Mouse (Mus musculus) hindbrain, embryonic 16.5 days (tissue): ENCODE measurements around the gene Arid5b. TPM values are rescaled to one million over a fixed set of nuclear protein-coding genes. Genes with fewer than 3 reads are reported as not detected.

Source experiments
- ATAC-seq: fragments of 200-750 bp; cut with Nextera tagmentation; 2 replicates; pipeline ENCODE4 v1.8.0; 2017; ENCODE audit warnings: moderate TSS enrichment, moderate library complexity
- H3K27ac ChIP-seq: fragments of 300-500 bp; sonication (generic); 2 replicates; pipeline ENCODE4 v1.5.1; 2014; ENCODE audit warnings: low read depth, mild to moderate bottlenecking, control low read depth, low read length, moderate library complexity
- H3K27me3 ChIP-seq: fragments of 300-500 bp; sonication (generic); replicated peaks from 2 replicates; pipeline ENCODE4 v1.6.1; 2014; ENCODE audit warnings: low read length; ENCODE audit not compliant: control insufficient read depth, insufficient read depth
- H3K36me3 ChIP-seq: fragments of 300-500 bp; sonication (generic); 2 replicates; pipeline ENCODE4 v1.6.1; 2014; ENCODE audit warnings: mild to moderate bottlenecking, low read length, moderate library complexity, mixed read lengths; ENCODE audit not compliant: control insufficient read depth, insufficient read depth
- H3K4me1 ChIP-seq: fragments of 300-500 bp; sonication (generic); 2 replicates; pipeline ENCODE4 v1.6.1; 2014; ENCODE audit warnings: low read depth, low read length; ENCODE audit not compliant: control insufficient read depth, insufficient read depth
- H3K4me2 ChIP-seq: fragments of 300-500 bp; sonication (generic); 2 replicates; pipeline ENCODE4 v1.6.1; 2014; ENCODE audit warnings: mild to moderate bottlenecking, low read length, control low read depth, moderate library complexity
- H3K4me3 ChIP-seq: fragments of 300-500 bp; sonication (generic); 2 replicates; pipeline ENCODE4 v1.5.1; 2014; ENCODE audit warnings: mild to moderate bottlenecking, low read length, control low read depth, moderate library complexity
- H3K9ac ChIP-seq: fragments of 300-500 bp; sonication (generic); 2 replicates; pipeline ENCODE4 v1.6.1; 2014; ENCODE audit warnings: low read depth, mild to moderate bottlenecking, control low read depth, low read length, moderate library complexity
- H3K9me3 ChIP-seq: fragments of 300-500 bp; sonication (generic); 2 replicates; pipeline ENCODE4 v1.6.1; 2014; ENCODE audit warnings: mild to moderate bottlenecking, low read length, moderate library complexity; ENCODE audit not compliant: control insufficient read depth
- WGBS: fragments of 180-500 bp; shearing (Covaris S2); extraction: QIAGEN DNeasy Blood & Tissue Kit; methylation state at CpG from one replicate; pipeline ENCODE4 v1.1.7; 2014; 5-methylcytosine and 5-hydroxymethylcytosine counted together
- polyA plus RNA-seq: library from polyadenylated mRNA; unstranded; fragments of >200 nt; fragmentation: Nextera tagmentation; extraction: Ambion mirVana; gene quantifications from 2 replicates; pipeline ENCODE4 v1.2.1, GENCODE M21; 2015

The Arid5b gene
- polyA plus RNA-seq, 1 experiment from 2014 or later, result 16.6 TPM

DNA sequence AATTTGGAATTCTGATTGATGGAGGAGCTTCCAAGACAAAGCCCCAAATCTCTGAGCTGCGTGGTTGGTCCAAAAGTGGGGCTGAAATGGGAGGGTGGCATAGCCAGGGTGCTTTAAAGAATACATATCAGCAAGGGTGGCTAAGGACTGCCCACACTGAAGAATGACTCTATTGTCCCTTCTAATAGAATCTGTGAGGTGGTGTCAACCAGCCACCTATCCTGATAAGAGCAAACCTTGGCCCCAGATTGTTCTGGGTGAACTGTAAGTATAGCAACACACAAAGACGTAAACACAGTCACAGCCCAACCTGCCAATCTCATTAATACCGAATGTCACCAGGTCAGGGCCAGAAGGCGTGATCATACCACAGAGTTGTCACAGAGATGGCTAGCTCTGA is 111.4 kb downstream of the Arid5b start:
- no peak overlapping the region for H3K4me3 ChIP-seq
- H3K9me3 ChIP-seq, result no peaks in the 10 kb centered on the region
- 57% methylated on average over 4 of the region's 4 CpGs for WGBS
- H3K9ac ChIP-seq, result no peak overlapping the region
- H3K27me3 ChIP-seq, result no peaks in the 10 kb centered on the region
- no peak for ATAC-seq
- H3K4me2 ChIP-seq, result no peak overlapping the region
- peaks cover 12% of the 10 kb centered on the region for H3K4me1 ChIP-seq
- no peak overlapping the region for H3K27ac ChIP-seq
- no peaks in the 10 kb centered on the region for H3K36me3 ChIP-seq

DNA sequence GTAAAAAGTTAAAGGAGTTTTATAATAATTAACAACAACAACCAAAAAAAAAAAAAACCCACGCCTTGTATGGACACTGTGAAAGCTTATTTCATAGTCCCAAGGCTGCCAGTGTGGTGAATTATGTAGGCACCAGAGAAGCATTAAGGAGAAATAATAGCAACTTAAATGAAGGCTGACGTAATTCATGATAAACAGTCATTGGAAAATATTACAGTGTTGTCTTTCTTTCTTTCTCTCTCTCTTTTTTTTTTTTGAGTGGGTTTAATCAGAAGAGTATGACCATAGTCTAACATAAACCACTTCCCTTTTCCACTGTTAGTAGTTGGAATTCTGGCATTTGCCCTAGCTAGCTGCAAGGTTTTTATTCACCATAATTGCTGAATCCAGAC is 111.8 kb downstream of the Arid5b start:
- no peak for ATAC-seq
- Histone ChIP-seq H3K4me2 (no peak overlapping the region), H3K27ac (no peak overlapping the region), H3K4me1 (peaks cover 12% of the 10 kb centered on the region), H3K27me3 (no peaks in the 10 kb centered on the region), H3K36me3 (no peaks in the 10 kb centered on the region), H3K9me3 (no peaks in the 10 kb centered on the region), H3K9ac (no peak overlapping the region), H3K4me3 (no peak overlapping the region)
- WGBS, result 73% methylated on average over 2 of the region's 2 CpGs

GRCm38 (mm10) chr10:68165709-68166694 is 112.5 kb downstream of the Arid5b start:
- peaks cover 12% of the 10 kb centered on the region for H3K4me1 ChIP-seq
- no peak overlapping the region for H3K4me2 ChIP-seq
- H3K27ac ChIP-seq, result peak overlapping the region; percentile 42; the same call in 1 of the 2 replicates
- no peaks in the 10 kb centered on the region for H3K9me3 ChIP-seq
- no peaks in the 10 kb centered on the region for H3K27me3 ChIP-seq
- no peak overlapping the region for H3K9ac ChIP-seq
- H3K4me3 ChIP-seq, result no peak overlapping the region
- WGBS, result 48% methylated on average over 10 of the region's 10 CpGs
- no peak for ATAC-seq
- no peaks in the 10 kb centered on the region for H3K36me3 ChIP-seq

GRCm38 (mm10) chr10:68164723-68165706 is 113.5 kb downstream of the Arid5b start:
- WGBS, result 64% methylated on average over 8 of the region's 8 CpGs
- Histone ChIP-seq H3K4me2 (no peak overlapping the region), H3K27ac (no peak overlapping the region; the same call in 1 of the 2 replicates), H3K9me3 (no peaks in the 10 kb centered on the region), H3K9ac (no peak overlapping the region), H3K36me3 (no peaks in the 10 kb centered on the region), H3K4me1 (peaks cover 12% of the 10 kb centered on the region), H3K27me3 (no peaks in the 10 kb centered on the region), H3K4me3 (no peak overlapping the region)
- ATAC-seq, result no peak

GRCm38 (mm10) chr10:68164137-68164536 is 114.4 kb downstream of the Arid5b start:
- 93% methylated on average over 2 of the region's 2 CpGs for WGBS
- H3K27me3 ChIP-seq, result no peaks in the 10 kb centered on the region
- H3K9me3 ChIP-seq, result no peaks in the 10 kb centered on the region
- H3K4me2 ChIP-seq, result no peak overlapping the region
- H3K9ac ChIP-seq, result no peak overlapping the region
- no peak for ATAC-seq
- peaks cover 12% of the 10 kb centered on the region for H3K4me1 ChIP-seq
- H3K27ac ChIP-seq, result no peak overlapping the region
- no peaks in the 10 kb centered on the region for H3K36me3 ChIP-seq
- H3K4me3 ChIP-seq, result no peak overlapping the region

DNA sequence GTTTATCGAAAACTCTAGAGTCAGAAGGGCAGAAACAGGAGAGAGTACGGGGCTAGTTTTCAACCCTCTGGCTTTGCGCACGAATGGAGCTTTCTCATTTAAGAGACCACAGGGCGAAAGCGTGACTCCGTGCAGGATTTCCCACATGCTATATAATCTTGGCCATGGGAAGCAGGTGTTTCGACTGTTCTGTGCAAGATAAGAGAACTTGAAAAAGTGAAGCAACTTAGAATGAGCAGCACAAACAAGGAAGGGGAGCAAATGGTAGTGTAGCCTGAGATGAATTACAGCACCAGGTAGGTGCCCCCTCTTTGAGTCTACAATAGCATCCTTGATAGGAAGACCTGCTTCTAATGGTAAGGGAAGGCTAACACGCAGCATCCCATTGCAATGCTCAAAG is 118.8 kb downstream of the Arid5b start:
- Histone ChIP-seq H3K4me2 (no peak overlapping the region), H3K9ac (no peak overlapping the region), H3K4me1 (0 out of 2 replicates have a peak, but pooled peaks cover 3% of the 10 kb centered on the region), H3K27me3 (no peaks in the 10 kb centered on the region), H3K9me3 (no peaks in the 10 kb centered on the region), H3K4me3 (no peak overlapping the region), H3K27ac (no peak overlapping the region), H3K36me3 (no peaks in the 10 kb centered on the region)
- 95% methylated on average over 9 of the region's 9 CpGs for WGBS
- no peak for ATAC-seq

- WGBS, result 91% methylated on average over 5 of the region's 5 CpGs
- H3K27ac ChIP-seq, result no peak overlapping the region
- no peak for ATAC-seq
These were observed 120.0 kb downstream of the Arid5b start for GRCm38 (mm10) chr10:68158555-68158954.

GRCm38 (mm10) chr10:68157511-68157910 is 121.0 kb downstream of the Arid5b start:
- H3K9me3 ChIP-seq, result no peaks in the 10 kb centered on the region
- no peak overlapping the region for H3K4me2 ChIP-seq
- ATAC-seq, result no peak
- H3K9ac ChIP-seq, result no peak overlapping the region
- H3K27me3 ChIP-seq, result no peaks in the 10 kb centered on the region
- H3K36me3 ChIP-seq, result no peaks in the 10 kb centered on the region
- peaks cover 10% of the 10 kb centered on the region for H3K4me1 ChIP-seq
- no peak overlapping the region for H3K27ac ChIP-seq
- WGBS, result 47% methylated on average over 8 of the region's 8 CpGs
- no peak overlapping the region for H3K4me3 ChIP-seq

More at GRCm38 (mm10) chr10:68158555-68158954, 120.0 kb downstream of the Arid5b start:
- Histone ChIP-seq H3K27me3 (no peaks in the 10 kb centered on the region), H3K36me3 (no peaks in the 10 kb centered on the region), H3K4me2 (no peak overlapping the region), H3K9ac (no peak overlapping the region), H3K4me3 (no peak overlapping the region), H3K4me1 (peaks cover 6% of the 10 kb centered on the region; the same call in 1 of the 2 replicates), H3K9me3 (no peaks in the 10 kb centered on the region)
